Mouse (Mus musculus) left cerebral cortex, adult 9 months (tissue): Measurements from ENCODE around the gene Dpp4.

ENCODE experiments used
- DNase-seq, 2 experiments: peaks; one replicate each; pipeline ENCODE4 v3.0.0; 2022; ENCODE audit warnings: low spot score in 2 of 2

The Dpp4 gene

GRCm38 (mm10) chr2:62301716-62302115, 110.3 kb downstream of the Dpp4 start:
- peak; percentile 35 to 48 for DNase-seq

GRCm38 (mm10) chr2:62293846-62294245, 118.2 kb downstream of the Dpp4 start:
- no peak for DNase-seq

- DNase-seq: no peak
These were observed 124.5 kb downstream of the Dpp4 start for GRCm38 (mm10) chr2:62287532-62287931.

GRCm38 (mm10) chr2:62285847-62286246, 126.2 kb downstream of the Dpp4 start:
- no peak for DNase-seq

GRCm38 (mm10) chr2:62285026-62285425, 127.0 kb downstream of the Dpp4 start:
- no peak for DNase-seq
